Mouse (Mus musculus) frontal cortex, adult 2 months (tissue): Measurements from ENCODE around the gene Vac14. TPM values are rescaled to one million over a fixed set of nuclear protein-coding genes. Genes with fewer than 3 reads are reported as not detected.
"Not testable (repeated sequence)": the region's sequence is repeated elsewhere in the genome, so short reads cannot be mapped to it uniquely, and the experiment has no call there.

Experiments used
- DNase-seq, 2 experiments: peaks; one replicate each; pipeline ENCODE4 v3.0.0; 2022; ENCODE audit warnings: low spot score in 1 of 2; ENCODE audit errors: extremely low spot score in 1 of 2
- polyA plus RNA-seq: library from polyadenylated mRNA; depleted of rRNA; stranded (reverse); fragments of >200 nt; gene quantifications from 2 replicates; pipeline ENCODE4 v1.2.3, GENCODE M21; 2012

Gene Vac14
- polyA plus RNA-seq, 1 experiment = 28.7 TPM

- DNase-seq = peak in 1 of 2 experiments; percentile 86
These were observed 27.7 kb downstream of the Vac14 start for GRCm38 (mm10) chr8:110646064-110646463.

DNA sequence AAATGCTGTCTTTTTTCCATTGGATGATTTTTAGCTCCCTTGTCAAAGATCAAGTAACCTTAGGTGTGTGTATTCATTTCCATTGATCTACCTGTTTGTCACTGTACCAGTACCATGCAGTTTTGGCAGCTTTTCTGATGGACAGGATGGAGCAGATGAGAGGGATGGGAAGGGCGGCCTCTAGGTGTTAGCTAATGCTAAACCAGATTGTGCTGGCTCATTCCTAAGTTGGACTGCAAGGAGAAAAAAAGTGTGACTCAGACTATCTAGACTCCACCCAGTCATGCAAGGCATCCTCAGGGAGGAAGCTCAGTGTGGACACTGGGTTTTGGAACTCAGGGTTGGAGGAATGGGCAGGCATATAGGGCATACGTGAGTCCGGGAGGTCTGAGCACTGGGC is 30.2 kb downstream of the Vac14 start:
- DNase-seq = no peak

- no peak for DNase-seq
These were observed 30.9 kb downstream of the Vac14 start for GRCm38 (mm10) chr8:110649286-110649685.

- no peak for DNase-seq
These were observed 32.5 kb downstream of the Vac14 start for GRCm38 (mm10) chr8:110650838-110651237.

DNA sequence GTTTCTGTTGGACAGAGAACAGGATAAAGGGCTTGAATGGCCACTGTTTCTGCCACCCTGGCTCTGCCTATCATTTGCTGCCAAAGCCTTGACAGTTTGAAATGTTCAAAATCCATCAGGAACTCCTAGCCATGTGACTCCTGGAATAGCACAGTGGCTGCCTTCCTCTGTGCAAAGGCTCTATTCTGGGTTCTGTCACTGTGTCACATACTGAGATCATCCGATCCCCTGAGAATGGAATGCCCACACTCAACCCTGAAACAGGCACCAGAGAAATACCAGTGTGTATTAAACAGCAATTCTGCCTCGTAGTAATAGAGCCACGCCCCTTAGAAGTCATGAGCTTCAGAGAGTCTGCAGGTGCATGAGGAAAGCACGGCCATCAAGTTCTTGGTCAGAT is 33.5 kb downstream of the Vac14 start:
- DNase-seq = no peak

GRCm38 (mm10) chr8:110654075-110655060 is 36.0 kb downstream of the Vac14 start:
- no peak for DNase-seq

DNA sequence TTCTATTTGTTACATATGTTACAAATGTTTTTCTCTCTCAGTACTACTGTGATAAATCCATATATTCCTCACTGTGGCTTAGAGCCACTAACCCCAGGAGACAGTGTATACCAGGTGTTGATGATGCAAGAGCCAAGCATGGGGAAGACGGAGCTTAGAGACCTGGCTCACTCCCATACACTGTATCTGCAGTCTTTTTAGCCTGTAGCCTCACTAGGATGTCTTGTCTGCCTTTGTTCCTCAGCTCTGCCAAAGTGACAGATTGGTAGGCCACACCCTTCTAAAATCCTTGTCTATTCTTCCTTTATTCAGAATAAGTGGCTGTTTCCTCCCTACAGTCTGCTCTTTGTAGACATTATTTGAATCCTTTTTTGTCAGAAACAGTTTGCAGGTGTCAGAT is 37.4 kb downstream of the Vac14 start:
- DNase-seq = no peak

GRCm38 (mm10) chr8:110657661-110658060 is 39.3 kb downstream of the Vac14 start:
- DNase-seq = no peak

- no peak for DNase-seq
These were observed 41.7 kb downstream of the Vac14 start for GRCm38 (mm10) chr8:110660121-110660520.

GRCm38 (mm10) chr8:110662545-110662944 is 44.2 kb downstream of the Vac14 start:
- DNase-seq = no peak

GRCm38 (mm10) chr8:110663015-110663742 is 44.8 kb downstream of the Vac14 start:
- DNase-seq = no peak

DNA sequence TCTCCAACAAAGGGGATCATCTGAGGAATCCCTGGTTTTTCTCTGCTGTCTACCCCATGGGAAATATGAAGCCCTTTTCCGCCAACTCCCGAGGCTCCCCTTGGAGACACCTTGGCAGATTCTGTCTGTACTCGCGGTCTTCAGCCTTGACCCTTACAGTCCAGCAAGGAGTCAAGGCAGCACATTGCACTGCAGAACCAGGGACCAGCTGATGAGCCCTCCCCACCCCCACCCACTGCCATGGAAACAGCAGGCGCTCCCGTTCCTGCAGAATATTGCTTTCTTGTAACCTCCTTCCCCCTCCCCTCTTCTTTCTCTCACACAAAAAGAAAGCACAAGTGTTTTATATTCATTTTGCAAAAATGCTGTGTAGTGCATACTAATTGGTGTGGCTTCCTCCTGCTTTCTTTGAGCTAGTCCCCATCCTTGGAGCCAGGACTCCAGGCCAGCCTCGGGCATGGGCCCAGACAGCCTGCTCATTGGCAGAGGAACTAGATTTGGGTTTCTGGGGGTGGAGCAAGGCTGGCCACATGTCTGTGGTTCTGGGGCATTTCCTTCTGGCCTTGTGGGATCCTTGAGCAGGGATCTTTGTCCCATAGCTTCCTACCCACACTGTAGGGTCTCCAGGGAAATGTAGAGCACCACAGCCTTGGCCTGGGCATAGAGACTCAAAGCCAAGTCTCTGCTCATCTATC is 46.0 kb downstream of the Vac14 start:
- DNase-seq = peak; percentile 64 to 76

- no peak for DNase-seq
These were observed 46.6 kb downstream of the Vac14 start for GRCm38 (mm10) chr8:110665000-110665399.

- not testable (repeated sequence) for DNase-seq
These were observed 49.3 kb downstream of the Vac14 start for GRCm38 (mm10) chr8:110667590-110668177.

- no peak for DNase-seq
These were observed 51.7 kb downstream of the Vac14 start for GRCm38 (mm10) chr8:110669932-110670628.

DNA sequence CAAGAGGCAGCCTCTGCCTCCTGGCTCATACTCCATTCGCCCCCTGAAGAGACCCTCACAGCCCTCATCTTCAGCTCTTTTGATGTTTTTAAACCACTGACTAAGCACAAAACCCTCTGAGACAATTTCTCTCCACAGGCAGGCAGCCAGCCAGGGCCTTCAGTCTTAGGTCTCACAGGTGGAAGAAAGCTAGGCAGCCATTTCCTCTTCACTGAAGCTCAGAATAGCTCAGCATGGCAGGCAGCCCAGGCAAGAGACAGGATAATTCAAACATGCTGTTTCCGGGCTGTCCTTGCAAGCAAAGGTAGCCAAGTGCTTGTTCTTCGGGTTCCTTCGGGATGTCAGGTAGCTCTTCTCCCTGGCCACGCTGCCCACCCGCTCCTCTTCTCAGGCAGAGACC is 52.9 kb downstream of the Vac14 start:
- peak in 1 of 2 experiments; percentile 64 for DNase-seq

DNA sequence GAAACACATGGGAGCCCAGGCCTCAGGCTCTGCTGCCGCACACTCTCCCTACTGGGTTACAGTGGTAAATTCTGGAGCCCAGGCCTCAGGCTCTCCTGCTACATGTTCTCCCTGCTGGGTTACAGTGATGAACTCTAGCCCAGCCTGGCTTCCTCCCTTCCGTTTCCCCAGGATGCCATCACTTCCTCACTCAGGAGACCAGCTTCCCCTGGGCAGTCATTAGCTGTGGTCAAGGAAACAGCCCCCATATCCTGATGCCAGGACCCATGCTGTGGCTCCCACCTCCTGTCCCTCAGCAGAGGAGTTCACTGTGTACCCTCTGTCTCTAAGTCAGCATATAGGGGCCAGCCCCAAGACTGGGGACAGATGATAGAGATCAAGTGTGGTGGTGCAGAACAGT is 53.7 kb downstream of the Vac14 start:
- DNase-seq = no peak

GRCm38 (mm10) chr8:110673168-110673567 is 54.8 kb downstream of the Vac14 start:
- no peak for DNase-seq

- no peak for DNase-seq
These were observed 56.2 kb downstream of the Vac14 start for GRCm38 (mm10) chr8:110674589-110674988.

DNA sequence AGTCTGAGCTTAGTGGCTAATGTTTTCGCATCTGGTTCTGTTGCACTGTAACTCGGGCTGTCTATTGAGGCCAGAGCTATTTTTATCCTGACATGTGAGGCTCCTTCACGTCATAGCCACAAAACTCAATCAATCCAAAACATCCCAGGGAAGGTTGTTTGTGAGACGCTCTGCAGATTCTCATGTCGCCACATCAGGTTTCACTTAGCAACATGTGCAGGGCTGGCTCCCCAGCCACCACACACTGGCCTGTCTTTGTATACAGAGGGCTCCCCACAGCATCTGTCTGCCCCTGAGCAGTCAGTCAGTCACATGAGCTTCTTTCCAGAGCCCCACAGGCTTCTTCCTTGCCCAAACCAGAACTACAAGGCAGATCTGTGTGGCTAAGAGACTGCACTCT is 58.3 kb downstream of the Vac14 start:
- no peak for DNase-seq
